Mouse (Mus musculus) layer of hippocampus, adult 11-12 months (tissue): ENCODE measurements around the gene Commd3.

Experiments used
- DNase-seq: peaks from one replicate; pipeline ENCODE4 v3.0.0; 2022; ENCODE audit warnings: low spot score

Commd3 gene

GRCm38 (mm10) chr2:18687671-18688170 is 15.5 kb downstream of the Commd3 start:
- no peak for DNase-seq

- no peak for DNase-seq
Observed at GRCm38 (mm10) chr2:18688286-18688685, 16.1 kb downstream of the Commd3 start.

- peak; percentile 36 for DNase-seq
Observed at GRCm38 (mm10) chr2:18688708-18689063, 16.5 kb downstream of the Commd3 start.

GRCm38 (mm10) chr2:18689064-18689921 is 17.1 kb downstream of the Commd3 start:
- DNase-seq: peak; percentile 46

- peak; percentile 41 for DNase-seq
Observed at GRCm38 (mm10) chr2:18690055-18690691, 18.0 kb downstream of the Commd3 start.

GRCm38 (mm10) chr2:18690756-18691155 is 18.6 kb downstream of the Commd3 start:
- DNase-seq: no peak

GRCm38 (mm10) chr2:18692031-18692430 is 19.8 kb downstream of the Commd3 start:
- DNase-seq: no peak

GRCm38 (mm10) chr2:18692548-18692947 is 20.4 kb downstream of the Commd3 start:
- no peak for DNase-seq

GRCm38 (mm10) chr2:18693491-18693870 is 21.3 kb downstream of the Commd3 start:
- no peak for DNase-seq

GRCm38 (mm10) chr2:18693871-18694610 is 21.9 kb downstream of the Commd3 start, which contains the start of gene Spag6:
Gene Spag6 (plus strand): TSS chr2:18694032.
- peak; percentile 67 for DNase-seq

GRCm38 (mm10) chr2:18694611-18694950 is 22.4 kb downstream of the Commd3 start:
- peak; percentile 33 for DNase-seq

GRCm38 (mm10) chr2:18695163-18695562 is 23.0 kb downstream of the Commd3 start:
- DNase-seq: no peak

GRCm38 (mm10) chr2:18695629-18696150 is 23.5 kb downstream of the Commd3 start:
- no peak for DNase-seq

- DNase-seq: no peak
Observed at GRCm38 (mm10) chr2:18697591-18698244, 25.5 kb downstream of the Commd3 start.

- DNase-seq: no peak
Observed at GRCm38 (mm10) chr2:18698663-18699385, 26.6 kb downstream of the Commd3 start.

- DNase-seq: no peak
Observed at GRCm38 (mm10) chr2:18699401-18699990, 27.3 kb downstream of the Commd3 start.

- DNase-seq: no peak
Observed at GRCm38 (mm10) chr2:18710356-18710755, 38.2 kb downstream of the Commd3 start.

GRCm38 (mm10) chr2:18713071-18713470 is 40.9 kb downstream of the Commd3 start:
- no peak for DNase-seq

- no peak for DNase-seq
Observed at GRCm38 (mm10) chr2:18714337-18714736, 42.2 kb downstream of the Commd3 start.

- no peak for DNase-seq
Observed at GRCm38 (mm10) chr2:18718521-18718920, 46.3 kb downstream of the Commd3 start.
